Mouse (Mus musculus) testis, adult 2 months (tissue): ENCODE measurements around the gene Hyal1.

ENCODE experiments used
- CTCF ChIP-seq: fragments of 200-500 bp; IDR thresholded peaks from 2 replicates; pipeline ENCODE4 v1.5.1; 2012; ENCODE audit warnings: low read depth, mild to moderate bottlenecking, inconsistent platforms, low read length, moderate library complexity; ENCODE audit not compliant: control insufficient read depth, insufficient read depth, insufficient replicate concordance
- POLR2A ChIP-seq: fragments of 200-500 bp; IDR thresholded peaks from 2 replicates; pipeline ENCODE4 v1.6.1; 2012; ENCODE audit warnings: low read depth, mild to moderate bottlenecking, inconsistent platforms, low read length, moderate library complexity; ENCODE audit not compliant: control insufficient read depth

DNA sequence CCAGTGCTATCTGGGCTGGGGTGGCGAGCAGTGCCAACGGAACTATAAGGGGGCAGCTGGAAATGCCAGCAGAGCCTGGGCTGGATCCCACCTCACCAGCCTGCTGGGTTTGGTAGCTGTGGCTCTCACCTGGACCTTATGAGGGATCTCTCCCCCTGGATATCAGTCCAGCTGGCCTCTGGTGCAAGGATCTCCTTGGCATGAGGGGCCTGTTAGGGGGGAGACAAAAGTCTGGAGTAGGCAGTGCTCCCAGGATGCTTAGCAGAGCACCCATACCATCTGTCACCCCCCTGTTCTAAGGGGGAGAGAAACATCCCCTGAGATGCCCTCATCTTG, 4.4 kb upstream of the Hyal1 start:
- TF ChIP-seq CTCF (no peak), POLR2A (no peak)
